27 mouse cellular contexts compared by ENCODE assay signal in genomic region chr1:91543974-91544373, GRCm38 (mm10). TPM values are rescaled to one million over a fixed set of nuclear protein-coding genes. Genes with fewer than 3 reads are reported as not detected.
A peak's percentile ranks its signal among the peaks of the same experiment; 100 is the strongest.
DNase-seq lines count a peak whose midpoint lies in the region; ATAC-seq and TF ChIP-seq lines count a peak whose summit lies in the region.
"Had no signal": no experiment of that assay in that cellular context is flagged by ENCODE, and none has a peak within 500 bp of the region (broad histone marks: within the 10 kb centered on the region; RNA-seq: fewer than 3 reads in every experiment).

No protein-coding gene starts in this region.

- H3K4me3 ChIP-seq in heart, embryonic 13.5 days: peak overlapping the region; percentile 30
- H3K4me3 ChIP-seq in liver, embryonic 12.5 days: peak overlapping the region; percentile 41
- no peak overlapping the region for H3K4me3 ChIP-seq in hindbrain, postnatal 0 days (ENCODE audit: low read length)
- H3K4me3 ChIP-seq: embryonic facial prominence, embryonic 13.5 days; forebrain, embryonic 10.5 days; hindbrain, embryonic 13.5 days; limb, embryonic 13.5 days; myocyte; neural tube, embryonic 13.5 days had no signal

- H3K9me3 ChIP-seq in heart, embryonic 13.5 days: no peaks in the 10 kb centered on the region
- H3K9me3 ChIP-seq in liver, embryonic 12.5 days (replicated peaks): no peaks in the 10 kb centered on the region
- H3K9me3 ChIP-seq in hindbrain, postnatal 0 days (ENCODE audit: low read length): no peaks in the 10 kb centered on the region
- H3K9me3 ChIP-seq: embryonic facial prominence, embryonic 13.5 days; forebrain, embryonic 10.5 days; hindbrain, embryonic 13.5 days; limb, embryonic 13.5 days; neural tube, embryonic 13.5 days had no signal

- no peak for TF ChIP-seq CTCF in hindbrain, postnatal 0 days (IDR thresholded peaks at IDR 0.05; ENCODE audit: low read depth)

- 45% methylated on average over 4 of the region's 4 CpGs for WGBS in heart, embryonic 13.5 days
- WGBS in liver, embryonic 12.5 days (ENCODE audit: insufficient replicate concordance): 44% methylated on average over 4 of the region's 4 CpGs
- WGBS in hindbrain, postnatal 0 days: 91% methylated on average over 4 of the region's 4 CpGs

- H3K27ac ChIP-seq in heart, embryonic 13.5 days (replicated peaks): peak overlapping the region; percentile 63
- peak overlapping the region; percentile 94 for H3K27ac ChIP-seq in liver, embryonic 12.5 days
- H3K27ac ChIP-seq in hindbrain, postnatal 0 days: no peak overlapping the region
- H3K27ac ChIP-seq: embryonic facial prominence, embryonic 13.5 days; forebrain, embryonic 10.5 days; hindbrain, embryonic 13.5 days; kidney, postnatal 0 days; limb, embryonic 13.5 days; neural tube, embryonic 13.5 days had no signal

- peak overlapping the region; percentile 51 for H3K4me2 ChIP-seq in heart, embryonic 13.5 days
- H3K4me2 ChIP-seq in liver, embryonic 12.5 days: peak overlapping the region; percentile 61
- no peak overlapping the region for H3K4me2 ChIP-seq in hindbrain, postnatal 0 days (ENCODE audit: low read depth, low read length)
- H3K4me2 ChIP-seq: embryonic facial prominence, embryonic 13.5 days; hindbrain, embryonic 13.5 days; limb, embryonic 13.5 days; lung, embryonic 14.5 days; neural tube, embryonic 13.5 days had no signal

- no peak for ATAC-seq in heart, embryonic 13.5 days (ENCODE audit: extremely low read depth, insufficient number of reproducible peaks, low FRiP score, low TSS enrichment)
- 0 out of 2 replicates have a peak, but pooled peaks have one; percentile 13 for ATAC-seq in erythroblast, adult 5-6 weeks (replicated peaks; ENCODE audit: low FRiP score, poor library complexity, severe bottlenecking)
- peak; percentile 14; the same call in 1 of the 2 replicates for ATAC-seq in liver, embryonic 12.5 days
- no peak for ATAC-seq in hindbrain, postnatal 0 days
- ATAC-seq: forebrain, embryonic 16.5 days; inflammation-experienced regulatory T-cells, adult 6 months; midbrain, embryonic 16.5 days had no signal

- DNase-seq in heart, adult 9 months (ENCODE audit: low spot score in 2 of 2): no peak
- no peak for DNase-seq in hindbrain, postnatal 0 days (ENCODE audit: low spot score)
- DNase-seq in testis, postnatal 10 days (ENCODE audit: low spot score): no peak
- no peak for DNase-seq in spleen, adult 12 weeks (ENCODE audit: low spot score)
- DNase-seq: adrenal gland, postnatal 14 days; cerebellum, postnatal 25 days; gastrocnemius, postnatal 14 days; heart, adult 18-20 months; heart, postnatal 36 days; kidney, adult 2 months; layer of hippocampus, adult 9-11 months; lung, embryonic 14.5 days; thymus, adult 18-20 months; thymus, postnatal 4 days had no signal

- peaks cover 8% of the 10 kb centered on the region for H3K27me3 ChIP-seq in heart, embryonic 13.5 days (replicated peaks)
- no peaks in the 10 kb centered on the region for H3K27me3 ChIP-seq in liver, embryonic 12.5 days (replicated peaks)
- H3K27me3 ChIP-seq in hindbrain, postnatal 0 days (ENCODE audit: insufficient read depth, low read length): no peaks in the 10 kb centered on the region

- H3K9ac ChIP-seq in heart, embryonic 13.5 days: no peak overlapping the region
- peak overlapping the region; percentile 56 for H3K9ac ChIP-seq in liver, embryonic 12.5 days
- H3K9ac ChIP-seq in hindbrain, postnatal 0 days (replicated peaks; ENCODE audit: low read length): no peak overlapping the region
- H3K9ac ChIP-seq: embryonic facial prominence, embryonic 13.5 days; hindbrain, embryonic 13.5 days; limb, embryonic 13.5 days; lung, embryonic 14.5 days; neural tube, embryonic 13.5 days had no signal

- H3K36me3 ChIP-seq in heart, embryonic 13.5 days: peaks cover 50% of the 10 kb centered on the region
- peaks cover 50% of the 10 kb centered on the region for H3K36me3 ChIP-seq in liver, embryonic 12.5 days
- H3K36me3 ChIP-seq in hindbrain, postnatal 0 days (ENCODE audit: insufficient read depth, low read length): peaks cover 21% of the 10 kb centered on the region

- H3K4me1 ChIP-seq in heart, embryonic 13.5 days: peaks cover 26% of the 10 kb centered on the region
- H3K4me1 ChIP-seq in liver, embryonic 12.5 days: peaks cover 84% of the 10 kb centered on the region
- H3K4me1 ChIP-seq in hindbrain, postnatal 0 days (ENCODE audit: insufficient read depth, low read length): peaks cover 13% of the 10 kb centered on the region

RNA-seq across cellular contexts. Expression of gene Asb1, which starts 3.6 kb away (rescaled TPM):
- 5.3 and 5.5 TPM in 2 replicates for polyA plus RNA-seq in heart, embryonic 13.5 days (2015; fragmentation: Nextera tagmentation; extraction: Ambion mirVana)
- total RNA-seq in erythroblast, adult 5-6 weeks (2015; ENCODE audit: low replicate concordance): 106 and 120 TPM in 2 replicates
- 299 and 366 TPM in 2 replicates for total RNA-seq in erythroblast, adult 5-6 weeks (2017; ENCODE audit: low replicate concordance)
- 20.2 and 20.9 TPM in 2 replicates for polyA plus RNA-seq in liver, embryonic 12.5 days (2016; fragmentation: Nextera tagmentation; extraction: Ambion mirVana)
- 35.2 and 41.9 TPM in 2 replicates for total RNA-seq in hindbrain, postnatal 0 days (2014; rRNA removed)
- 9.5 and 10.2 TPM in 2 replicates for polyA plus RNA-seq in hindbrain, postnatal 0 days (2015; fragmentation: Nextera tagmentation; extraction: Ambion mirVana)

RNA-seq across cellular contexts. Expression of gene Traf3ip1, which starts 49.5 kb away (rescaled TPM):
- polyA plus RNA-seq in heart, embryonic 13.5 days (2015; fragmentation: Nextera tagmentation; extraction: Ambion mirVana): 3.8 and 4.3 TPM in 2 replicates
- total RNA-seq in erythroblast, adult 5-6 weeks (2015; ENCODE audit: low replicate concordance): 1.0 and 1.3 TPM in 2 replicates
- total RNA-seq in erythroblast, adult 5-6 weeks (2017; ENCODE audit: low replicate concordance): 0.51 and 2.6 TPM in 2 replicates
- 3.6 and 4.1 TPM in 2 replicates for polyA plus RNA-seq in liver, embryonic 12.5 days (2016; fragmentation: Nextera tagmentation; extraction: Ambion mirVana)
- 10.3 and 11.7 TPM in 2 replicates for total RNA-seq in hindbrain, postnatal 0 days (2014; rRNA removed)
- polyA plus RNA-seq in hindbrain, postnatal 0 days (2015; fragmentation: Nextera tagmentation; extraction: Ambion mirVana): 7.4 and 8.1 TPM in 2 replicates

Comparison
In these comparisons a context has a peak if more than half of its experiments do, and no peak if none do; other contexts are left out.
1. ATAC-seq: peak in erythroblast, adult 5-6 weeks (single experiment) and liver, embryonic 12.5 days (single experiment); none in heart, embryonic 13.5 days (single experiment) and hindbrain, postnatal 0 days (single experiment).